Mouse (Mus musculus) hindbrain, embryonic 15.5 days (tissue): ENCODE measurements around the gene Sectm1a. TPM values are rescaled to one million over a fixed set of nuclear protein-coding genes. Genes with fewer than 3 reads are reported as not detected.
"Not testable (repeated sequence)": the region's sequence is repeated elsewhere in the genome, so short reads cannot be mapped to it uniquely, and the experiment has no call there.

Source experiments
- ATAC-seq: fragments of 200-750 bp; cut with Nextera tagmentation; 2 replicates; pipeline ENCODE4 v1.8.0; 2017; ENCODE audit warnings: low read depth, moderate number of reproducible peaks, moderate TSS enrichment; ENCODE audit not compliant: low FRiP score
- H3K27ac ChIP-seq: fragments of 300-500 bp; sonication (generic); replicated peaks from 2 replicates; pipeline ENCODE4 v1.5.1; 2015; ENCODE audit warnings: mild to moderate bottlenecking, inconsistent platforms
- H3K27me3 ChIP-seq: fragments of 300-500 bp; sonication (generic); 2 replicates; pipeline ENCODE4 v1.6.1; 2015; ENCODE audit warnings: control low read depth, inconsistent platforms
- H3K36me3 ChIP-seq: fragments of 300-500 bp; sonication (generic); 2 replicates; pipeline ENCODE4 v1.6.1; 2015; ENCODE audit warnings: control low read depth, inconsistent platforms
- H3K4me1 ChIP-seq: fragments of 300-500 bp; sonication (generic); replicated peaks from 2 replicates; pipeline ENCODE4 v1.6.1; 2015; ENCODE audit warnings: control low read depth, inconsistent platforms
- H3K4me2 ChIP-seq: fragments of 300-500 bp; sonication (generic); 2 replicates; pipeline ENCODE4 v1.6.1; 2015; ENCODE audit warnings: moderate library complexity, mild to moderate bottlenecking, inconsistent platforms
- H3K4me3 ChIP-seq: fragments of 300-500 bp; sonication (generic); 2 replicates; pipeline ENCODE4 v1.5.1; 2015; ENCODE audit warnings: mild to moderate bottlenecking, inconsistent platforms
- H3K9ac ChIP-seq: fragments of 300-500 bp; sonication (generic); 2 replicates; pipeline ENCODE4 v1.6.1; 2015; ENCODE audit warnings: inconsistent platforms
- H3K9me3 ChIP-seq: fragments of 300-500 bp; sonication (generic); 2 replicates; pipeline ENCODE4 v1.6.1; 2016; ENCODE audit warnings: control low read depth, inconsistent platforms
- WGBS: fragments of 180-500 bp; shearing (Covaris S2); methylation state at CpG from one replicate; pipeline ENCODE4 v1.1.7; 2015; 5-methylcytosine and 5-hydroxymethylcytosine counted together
- polyA plus RNA-seq: library from polyadenylated mRNA; unstranded; fragments of >200 nt; fragmentation: Nextera tagmentation; extraction: Ambion mirVana; gene quantifications from 2 replicates; pipeline ENCODE4 v1.2.1, GENCODE M21; 2015

Sectm1a gene
- polyA plus RNA-seq, 1 experiment from 2014 or later = 0.26 TPM

- H3K4me1 ChIP-seq = no peaks in the 10 kb centered on the region
- H3K9me3 ChIP-seq = no peaks in the 10 kb centered on the region
- H3K9ac ChIP-seq = no peak overlapping the region
- no peaks in the 10 kb centered on the region for H3K27me3 ChIP-seq
- H3K4me2 ChIP-seq = no peak overlapping the region
- no peak overlapping the region for H3K27ac ChIP-seq
- H3K36me3 ChIP-seq = no peaks in the 10 kb centered on the region
- ATAC-seq = no peak
- no peak overlapping the region for H3K4me3 ChIP-seq
- 93% methylated on average over 4 of the region's 4 CpGs for WGBS
Measured at GRCm38 (mm10) chr11:121059471-121059870, 21.5 kb downstream of the Sectm1a start.

- Histone ChIP-seq H3K4me2 (no peak overlapping the region), H3K27ac (no peak overlapping the region), H3K27me3 (no peaks in the 10 kb centered on the region), H3K9ac (no peak overlapping the region), H3K4me1 (no peaks in the 10 kb centered on the region), H3K36me3 (no peaks in the 10 kb centered on the region), H3K4me3 (no peak overlapping the region), H3K9me3 (no peaks in the 10 kb centered on the region)
- no peak for ATAC-seq
- WGBS = 92% methylated on average over 4 of the region's 4 CpGs
Measured at GRCm38 (mm10) chr11:121058956-121059355, 22.1 kb downstream of the Sectm1a start.

GRCm38 (mm10) chr11:121058122-121058521, 22.9 kb downstream of the Sectm1a start:
- WGBS = 83% methylated on average over 5 of the region's 5 CpGs
- no peak for ATAC-seq
- H3K9me3 ChIP-seq = no peaks in the 10 kb centered on the region

GRCm38 (mm10) chr11:121056536-121057236, 24.3 kb downstream of the Sectm1a start:
- H3K9ac ChIP-seq = no peak overlapping the region
- H3K9me3 ChIP-seq = no peaks in the 10 kb centered on the region
- no peaks in the 10 kb centered on the region for H3K4me1 ChIP-seq
- no peak for ATAC-seq
- H3K4me3 ChIP-seq = no peak overlapping the region
- WGBS = 78% methylated on average over 7 of the region's 7 CpGs
- H3K36me3 ChIP-seq = no peaks in the 10 kb centered on the region
- no peak overlapping the region for H3K4me2 ChIP-seq
- no peaks in the 10 kb centered on the region for H3K27me3 ChIP-seq
- no peak overlapping the region for H3K27ac ChIP-seq

More at GRCm38 (mm10) chr11:121058122-121058521, 22.9 kb downstream of the Sectm1a start:
- no peak overlapping the region for H3K4me3 ChIP-seq
- no peak overlapping the region for H3K9ac ChIP-seq
- H3K36me3 ChIP-seq = no peaks in the 10 kb centered on the region
- no peak overlapping the region for H3K27ac ChIP-seq
- no peak overlapping the region for H3K4me2 ChIP-seq
- H3K4me1 ChIP-seq = no peaks in the 10 kb centered on the region
- H3K27me3 ChIP-seq = no peaks in the 10 kb centered on the region

GRCm38 (mm10) chr11:121053536-121053935, 27.5 kb downstream of the Sectm1a start:
- no peaks in the 10 kb centered on the region for H3K4me1 ChIP-seq
- 16% methylated on average over 8 of the region's 8 CpGs for WGBS
- H3K27ac ChIP-seq = no peak overlapping the region
- H3K9ac ChIP-seq = no peak overlapping the region
- H3K9me3 ChIP-seq = no peaks in the 10 kb centered on the region
- H3K36me3 ChIP-seq = no peaks in the 10 kb centered on the region
- ATAC-seq = 0 out of 2 replicates have a peak, but pooled peaks have one; percentile 61
- H3K27me3 ChIP-seq = no peaks in the 10 kb centered on the region
- H3K4me2 ChIP-seq = no peak overlapping the region
- H3K4me3 ChIP-seq = no peak overlapping the region

GRCm38 (mm10) chr11:121052387-121052786, 28.6 kb downstream of the Sectm1a start:
- no peak for ATAC-seq
- 76% methylated on average over 4 of the region's 4 CpGs for WGBS
- Histone ChIP-seq H3K27me3 (no peaks in the 10 kb centered on the region), H3K27ac (no peak overlapping the region), H3K4me3 (no peak overlapping the region), H3K36me3 (no peaks in the 10 kb centered on the region), H3K4me1 (no peaks in the 10 kb centered on the region), H3K9ac (no peak overlapping the region), H3K4me2 (no peak overlapping the region), H3K9me3 (no peaks in the 10 kb centered on the region)

GRCm38 (mm10) chr11:121051793-121052192, 29.2 kb downstream of the Sectm1a start:
- ATAC-seq = no peak
- no peak overlapping the region for H3K4me3 ChIP-seq
- no peaks in the 10 kb centered on the region for H3K4me1 ChIP-seq
- H3K36me3 ChIP-seq = no peaks in the 10 kb centered on the region
- no peak overlapping the region for H3K9ac ChIP-seq
- 54% methylated on average over 1 of the region's 1 CpGs for WGBS
- no peak overlapping the region for H3K4me2 ChIP-seq
- no peaks in the 10 kb centered on the region for H3K9me3 ChIP-seq
- no peaks in the 10 kb centered on the region for H3K27me3 ChIP-seq
- no peak overlapping the region for H3K27ac ChIP-seq

- WGBS = 88% methylated on average over 1 of the region's 1 CpGs
- Histone ChIP-seq H3K9ac (no peak overlapping the region), H3K4me1 (no peaks in the 10 kb centered on the region), H3K9me3 (no peaks in the 10 kb centered on the region), H3K4me2 (no peak overlapping the region), H3K36me3 (no peaks in the 10 kb centered on the region), H3K27ac (no peak overlapping the region), H3K27me3 (no peaks in the 10 kb centered on the region), H3K4me3 (no peak overlapping the region)
- ATAC-seq = no peak
Measured at GRCm38 (mm10) chr11:121049840-121050239, 31.2 kb downstream of the Sectm1a start.

- no peaks in the 10 kb centered on the region for H3K9me3 ChIP-seq
- H3K4me1 ChIP-seq = no peaks in the 10 kb centered on the region
- H3K4me2 ChIP-seq = no peak overlapping the region
- WGBS = 70% methylated on average over 2 of the region's 2 CpGs
- no peaks in the 10 kb centered on the region for H3K36me3 ChIP-seq
- no peak overlapping the region for H3K27ac ChIP-seq
- H3K9ac ChIP-seq = no peak overlapping the region
- no peak for ATAC-seq
- H3K4me3 ChIP-seq = no peak overlapping the region
- no peaks in the 10 kb centered on the region for H3K27me3 ChIP-seq
Measured at GRCm38 (mm10) chr11:121047826-121048399, 33.1 kb downstream of the Sectm1a start.

- H3K27ac ChIP-seq = no peak overlapping the region
- H3K4me2 ChIP-seq = no peak overlapping the region
- H3K4me1 ChIP-seq = no peaks in the 10 kb centered on the region
- no peaks in the 10 kb centered on the region for H3K36me3 ChIP-seq
- no peaks in the 10 kb centered on the region for H3K9me3 ChIP-seq
- no peaks in the 10 kb centered on the region for H3K27me3 ChIP-seq
- H3K4me3 ChIP-seq = no peak overlapping the region
- no peak for ATAC-seq
- WGBS = 27% methylated on average over 1 of the region's 1 CpGs
- H3K9ac ChIP-seq = no peak overlapping the region
Measured at GRCm38 (mm10) chr11:121045286-121045685, 35.7 kb downstream of the Sectm1a start.

GRCm38 (mm10) chr11:121043025-121043424, 38.0 kb downstream of the Sectm1a start:
- H3K4me1 ChIP-seq, H3K27me3 ChIP-seq, H3K9ac ChIP-seq, ATAC-seq, H3K27ac ChIP-seq, H3K36me3 ChIP-seq, H3K4me2 ChIP-seq, H3K4me3 ChIP-seq, H3K9me3 ChIP-seq: not testable (repeated sequence)
- WGBS = 52% methylated on average over 1 of the region's 1 CpGs

GRCm38 (mm10) chr11:121042480-121042879, 38.5 kb downstream of the Sectm1a start:
- ATAC-seq = no peak
- no peak overlapping the region for H3K4me3 ChIP-seq
- no peaks in the 10 kb centered on the region for H3K9me3 ChIP-seq
- H3K27me3 ChIP-seq = 0 out of 2 replicates have a peak, but pooled peaks cover 2% of the 10 kb centered on the region
- H3K9ac ChIP-seq = no peak overlapping the region
- 76% methylated on average over 4 of the region's 4 CpGs for WGBS
- H3K4me2 ChIP-seq = no peak overlapping the region
- H3K36me3 ChIP-seq = no peaks in the 10 kb centered on the region
- no peak overlapping the region for H3K27ac ChIP-seq
- H3K4me1 ChIP-seq = no peaks in the 10 kb centered on the region
